Comparison of ENCODE assay signal across 26 mouse cellular contexts in genomic region chr1:78172334-78172733, GRCm38 (mm10). TPM values are rescaled to one million over a fixed set of nuclear protein-coding genes. Genes with fewer than 3 reads are reported as not detected.
DNase-seq lines count a peak whose midpoint lies in the region; ATAC-seq and TF ChIP-seq lines count a peak whose summit lies in the region.
"Had no signal": no experiment of that assay in that cellular context is flagged by ENCODE, and none has a peak within 500 bp of the region (broad histone marks: within the 10 kb centered on the region; RNA-seq: fewer than 3 reads in every experiment).

No protein-coding gene starts in this region.

- no peak overlapping the region for H3K9ac ChIP-seq in forebrain, postnatal 0 days
- H3K9ac ChIP-seq in forebrain, embryonic 16.5 days (replicated peaks; ENCODE audit: low read depth, low read length), result no peak overlapping the region
- no peak overlapping the region for H3K9ac ChIP-seq in embryonic facial prominence, embryonic 15.5 days
- H3K9ac ChIP-seq in liver, postnatal 0 days (replicated peaks), result no peak overlapping the region
- H3K9ac ChIP-seq: heart, embryonic 13.5 days; intestine, embryonic 15.5 days; limb, embryonic 13.5 days; liver, embryonic 13.5 days; lung, embryonic 15.5 days had no signal

- H3K27ac ChIP-seq in forebrain, postnatal 0 days (ENCODE audit: low read depth, low read length), result no peak overlapping the region
- no peak overlapping the region for H3K27ac ChIP-seq in forebrain, embryonic 16.5 days (ENCODE audit: low read length)
- H3K27ac ChIP-seq in embryonic facial prominence, embryonic 15.5 days (replicated peaks), result peak overlapping the region; percentile 61; the same call in 1 of the 2 replicates
- H3K27ac ChIP-seq in limb, embryonic 10.5 days, result no peak overlapping the region
- H3K27ac ChIP-seq in liver, postnatal 0 days (ENCODE audit: low read depth), result no peak overlapping the region
- H3K27ac ChIP-seq: heart, embryonic 13.5 days; intestine, embryonic 15.5 days; limb, embryonic 13.5 days; liver, embryonic 13.5 days; lung, embryonic 15.5 days; macrophage had no signal

- peak; percentile 32 for DNase-seq in forebrain, postnatal 0 days
- DNase-seq in brain, embryonic 14.5 days (ENCODE audit: low read depth), result peak; percentile 46
- DNase-seq in limb, embryonic 10.5 days (ENCODE audit: low spot score), result peak; percentile 24
- DNase-seq in liver, postnatal 0 days, result no peak
- DNase-seq in frontal cortex, postnatal 36 days (ENCODE audit: low spot score in 2 of 2), result no peak
- no peak for DNase-seq in layer of hippocampus, adult 8-10 months (ENCODE audit: low spot score in 2 of 2)
- DNase-seq: adrenal gland, postnatal 10 days; gastrocnemius, postnatal 10 days; heart, adult 18-20 months; heart, postnatal 36 days; kidney, adult 9 months; kidney, postnatal 25 days; layer of hippocampus, adult 9-11 months; liver, embryonic 13.5 days; right cerebral cortex, postnatal 14 days; spleen, adult 18-20 months had no signal

- TF ChIP-seq CTCF in forebrain, postnatal 0 days (IDR thresholded peaks at IDR 0.05; ENCODE audit: low read depth), result no peak
- no peak for TF ChIP-seq CTCF in brain, embryonic 14.5 days (IDR thresholded peaks at IDR 0.05; ENCODE audit: borderline replicate concordance, extremely low read depth, insufficient read depth, insufficient read length)
- TF ChIP-seq CTCF in liver, postnatal 0 days (IDR thresholded peaks at IDR 0.05; ENCODE audit: low read depth), result no peak

- H3K4me2 ChIP-seq in forebrain, postnatal 0 days (ENCODE audit: low read depth), result no peak overlapping the region
- no peak overlapping the region for H3K4me2 ChIP-seq in forebrain, embryonic 16.5 days (ENCODE audit: low read length)
- 0 out of 2 replicates have a peak overlapping the region, but pooled peaks have one; percentile 8 for H3K4me2 ChIP-seq in embryonic facial prominence, embryonic 15.5 days (replicated peaks)
- H3K4me2 ChIP-seq in liver, postnatal 0 days (ENCODE audit: low read depth, low read length), result no peak overlapping the region
- H3K4me2 ChIP-seq: heart, embryonic 13.5 days; intestine, embryonic 15.5 days; limb, embryonic 13.5 days; liver, embryonic 13.5 days; lung, embryonic 15.5 days had no signal

- H3K27me3 ChIP-seq in forebrain, postnatal 0 days (ENCODE audit: insufficient read depth, low read length), result peaks cover 84% of the 10 kb centered on the region
- H3K27me3 ChIP-seq in forebrain, embryonic 16.5 days (replicated peaks; ENCODE audit: control insufficient read depth, insufficient read depth, low read length), result peaks cover 78% of the 10 kb centered on the region
- peaks cover 9% of the 10 kb centered on the region for H3K27me3 ChIP-seq in embryonic facial prominence, embryonic 15.5 days
- H3K27me3 ChIP-seq in limb, embryonic 10.5 days (ENCODE audit: low read depth, poor library complexity, severe bottlenecking), result peaks cover 83% of the 10 kb centered on the region
- H3K27me3 ChIP-seq in liver, postnatal 0 days (ENCODE audit: insufficient read depth, low read length), result peaks cover 19% of the 10 kb centered on the region; the same call in 1 of the 2 replicates

- TF ChIP-seq POLR2A in brain, embryonic 14.5 days (IDR thresholded peaks at IDR 0.05; ENCODE audit: borderline replicate concordance, extremely low read depth, insufficient read depth, insufficient read length, poor library complexity, severe bottlenecking), result no peak

- H3K36me3 ChIP-seq in forebrain, postnatal 0 days (ENCODE audit: insufficient read depth), result no peaks in the 10 kb centered on the region
- H3K36me3 ChIP-seq in forebrain, embryonic 16.5 days (ENCODE audit: control insufficient read depth, insufficient read depth), result no peaks in the 10 kb centered on the region
- no peaks in the 10 kb centered on the region; the same call in 1 of the 2 replicates for H3K36me3 ChIP-seq in embryonic facial prominence, embryonic 15.5 days
- no peaks in the 10 kb centered on the region for H3K36me3 ChIP-seq in limb, embryonic 10.5 days
- no peaks in the 10 kb centered on the region for H3K36me3 ChIP-seq in liver, postnatal 0 days (replicated peaks; ENCODE audit: insufficient read depth, low read length)
- H3K36me3 ChIP-seq: heart, embryonic 13.5 days; intestine, embryonic 15.5 days; limb, embryonic 13.5 days; liver, embryonic 13.5 days; lung, embryonic 15.5 days had no signal

- no peaks in the 10 kb centered on the region for H3K4me1 ChIP-seq in forebrain, postnatal 0 days (ENCODE audit: insufficient read depth)
- no peaks in the 10 kb centered on the region; the same call in 1 of the 2 replicates for H3K4me1 ChIP-seq in forebrain, embryonic 16.5 days (replicated peaks; ENCODE audit: control insufficient read depth, insufficient read depth, low read length)
- H3K4me1 ChIP-seq in embryonic facial prominence, embryonic 15.5 days, result peaks cover 48% of the 10 kb centered on the region
- peaks cover 30% of the 10 kb centered on the region for H3K4me1 ChIP-seq in limb, embryonic 10.5 days
- no peaks in the 10 kb centered on the region for H3K4me1 ChIP-seq in liver, postnatal 0 days (ENCODE audit: insufficient read depth)
- H3K4me1 ChIP-seq: heart, embryonic 13.5 days; intestine, embryonic 15.5 days; liver, embryonic 13.5 days; lung, embryonic 15.5 days had no signal

- ATAC-seq in forebrain, postnatal 0 days, result no peak
- ATAC-seq in forebrain, embryonic 16.5 days, result no peak
- ATAC-seq in embryonic facial prominence, embryonic 15.5 days (ENCODE audit: insufficient number of reproducible peaks, low FRiP score, low TSS enrichment, low read depth), result no peak
- ATAC-seq in liver, postnatal 0 days, result no peak
- ATAC-seq: activated CD4-positive, CD25-positive, alpha-beta regulatory T cell, adult 4 months; intestine, embryonic 15.5 days had no signal

- no peak overlapping the region for H3K4me3 ChIP-seq in forebrain, postnatal 0 days (ENCODE audit: low read depth, low read length)
- H3K4me3 ChIP-seq in forebrain, embryonic 16.5 days (replicated peaks; ENCODE audit: low read length), result no peak overlapping the region
- H3K4me3 ChIP-seq in embryonic facial prominence, embryonic 15.5 days (replicated peaks), result 0 out of 2 replicates have a peak overlapping the region, but pooled peaks have one; percentile 5
- no peak overlapping the region for H3K4me3 ChIP-seq in limb, embryonic 10.5 days
- H3K4me3 ChIP-seq in liver, postnatal 0 days (ENCODE audit: low read depth, low read length), result no peak overlapping the region
- H3K4me3 ChIP-seq: heart, embryonic 13.5 days; intestine, embryonic 15.5 days; limb, embryonic 13.5 days; liver, embryonic 13.5 days; lung, embryonic 15.5 days had no signal

- no peak for TF ChIP-seq EP300 in liver, postnatal 0 days (IDR thresholded peaks at IDR 0.05; ENCODE audit: low read depth)

- WGBS in forebrain, postnatal 0 days, result 12% methylated on average over 6 of the region's 6 CpGs
- WGBS in forebrain, embryonic 16.5 days, result 5% methylated on average over 6 of the region's 6 CpGs
- WGBS in embryonic facial prominence, embryonic 15.5 days, result 32% methylated on average over 6 of the region's 6 CpGs
- WGBS in limb, embryonic 10.5 days, result 50% methylated on average over 6 of the region's 6 CpGs
- 55% methylated on average over 6 of the region's 6 CpGs for WGBS in liver, postnatal 0 days (ENCODE audit: insufficient replicate concordance)

- no peaks in the 10 kb centered on the region for H3K9me3 ChIP-seq in forebrain, postnatal 0 days (ENCODE audit: low read length)
- H3K9me3 ChIP-seq in forebrain, embryonic 16.5 days (ENCODE audit: control insufficient read depth, low read length), result no peaks in the 10 kb centered on the region
- H3K9me3 ChIP-seq in embryonic facial prominence, embryonic 15.5 days (replicated peaks), result no peaks in the 10 kb centered on the region
- no peaks in the 10 kb centered on the region for H3K9me3 ChIP-seq in limb, embryonic 10.5 days (replicated peaks)
- no peaks in the 10 kb centered on the region for H3K9me3 ChIP-seq in liver, postnatal 0 days (ENCODE audit: low read length)
- H3K9me3 ChIP-seq: heart, embryonic 13.5 days; intestine, embryonic 15.5 days; limb, embryonic 13.5 days; liver, embryonic 13.5 days; lung, embryonic 15.5 days had no signal

RNA-seq across cellular contexts. Expression of gene Pax3, which starts 24.6 kb away (rescaled TPM):
- total RNA-seq in forebrain, postnatal 0 days (2014; rRNA removed), result 0.15 and 0.19 TPM in 2 replicates
- 0.04 and 0.40 TPM in 2 replicates for polyA plus RNA-seq in forebrain, postnatal 0 days (2015; fragmentation: Nextera tagmentation; extraction: Ambion mirVana)
- 0.22 TPM in 1 of 2 replicates, not detected in the other for polyA plus RNA-seq in forebrain, embryonic 16.5 days (2015; fragmentation: Nextera tagmentation; extraction: Ambion mirVana)
- 4.8 and 10.6 TPM in 2 replicates for polyA plus RNA-seq in brain, embryonic 14.5 days (2012; rRNA removed)
- 47.0 and 47.2 TPM in 2 replicates for polyA plus RNA-seq in embryonic facial prominence, embryonic 15.5 days (2015; fragmentation: Nextera tagmentation; extraction: Ambion mirVana)
- 11.5 and 12.6 TPM in 2 replicates for polyA plus RNA-seq in limb, embryonic 10.5 days (2016; fragmentation: Nextera tagmentation; extraction: Ambion mirVana)
- polyA plus RNA-seq in liver, postnatal 0 days (2015; fragmentation: Nextera tagmentation; extraction: Ambion mirVana), result not detected in 2 replicates
- not detected for total RNA-seq in layer of hippocampus, adult 8-10 months (2022)
- total RNA-seq: heart, adult 18-20 months; heart, postnatal 36 days; monocyte, adult 5-6 weeks; neutrophil, adult 5-6 weeks had no signal
- polyA plus RNA-seq: intestine, embryonic 15.5 days; macrophage had no signal

Comparison
In these comparisons a context has a peak if more than half of its experiments do, and no peak if none do; other contexts are left out.
1. DNase-seq: peak in forebrain, postnatal 0 days (single experiment), brain, embryonic 14.5 days (single experiment) and limb, embryonic 10.5 days (single experiment); none in liver, postnatal 0 days (single experiment), frontal cortex, postnatal 36 days (0 of 2) and layer of hippocampus, adult 8-10 months (0 of 2).